Mouse (Mus musculus): Measurements from ENCODE around the gene Dop1b.

DNA sequence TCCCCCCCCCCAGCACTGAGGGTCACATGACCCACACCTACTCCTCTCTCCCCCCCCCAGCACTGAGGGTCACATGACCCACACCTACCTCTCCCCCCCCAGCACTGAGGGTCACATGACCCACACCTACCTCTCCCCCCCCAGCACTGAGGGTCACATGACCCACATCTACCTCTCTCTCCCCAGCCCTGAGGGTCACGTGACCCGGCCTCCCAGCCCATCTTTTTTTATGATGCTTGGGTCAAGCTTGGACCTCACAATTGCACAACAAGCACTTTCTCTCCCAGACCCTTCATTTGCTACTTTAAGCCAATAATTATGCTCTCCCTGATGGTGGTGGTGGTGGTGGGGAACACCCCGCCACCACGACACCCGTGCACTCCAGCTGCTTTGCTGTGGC lies 83.7 kb downstream of the Dop1b start:
- TF ChIP-seq USF1 (IDR thresholded peaks at IDR 0.05; ENCODE audit: low read depth) = no peak
- no peak for TF ChIP-seq TCF12 (IDR thresholded peaks at IDR 0.05; ENCODE audit: insufficient read depth, poor library complexity, severe bottlenecking)
- no peak for TF ChIP-seq POLR2A (IDR thresholded peaks at IDR 0.05; ENCODE audit: insufficient read length, low read depth)
- TF ChIP-seq CEBPB (IDR thresholded peaks at IDR 0.05; ENCODE audit: insufficient read depth, poor library complexity, severe bottlenecking) = no peak

Data from myocyte (in vitro differentiated cells).